Mouse (Mus musculus): ENCODE results near the gene Fancb. TPM values are rescaled to one million over a fixed set of nuclear protein-coding genes. Genes with fewer than 3 reads are reported as not detected.

The Fancb gene
- polyA plus RNA-seq, 1 experiment: 1.2 TPM

DNA sequence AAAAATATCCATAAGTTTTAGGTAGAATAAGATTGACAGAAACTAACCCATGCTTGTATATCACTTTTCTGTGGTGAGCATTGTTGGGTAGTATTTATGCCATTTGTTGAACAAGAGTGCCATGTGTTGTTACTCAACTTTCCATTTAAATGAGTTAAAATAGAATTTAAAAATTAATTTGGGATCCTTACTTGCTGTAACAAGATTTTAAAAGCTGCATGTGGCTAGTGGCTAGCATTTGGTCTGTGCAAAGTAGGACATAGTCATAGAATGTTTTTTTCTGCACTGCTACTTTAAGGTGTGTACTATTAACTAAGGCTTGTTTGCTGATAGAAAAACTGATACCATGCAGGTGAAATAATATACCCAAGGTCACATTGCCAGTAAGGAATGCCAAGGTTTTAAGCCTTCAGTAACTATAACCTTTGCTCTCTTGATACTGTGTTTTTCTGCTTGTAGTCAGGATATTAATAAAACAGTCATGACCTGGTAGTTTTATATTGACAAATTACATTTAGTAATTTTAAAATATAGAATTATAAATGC is 24.5 kb downstream of the Fancb start, which contains the start of gene Gm17604:
Gene Gm17604 (minus strand): TSS at position 51 of the 546 bp plus-strand sequence.
- H3K27ac ChIP-seq (ENCODE audit: insufficient read depth, low read length): no peak within 1 kb of the TSS
- no peak within 1 kb of the TSS for H3K4me3 ChIP-seq (ENCODE audit: insufficient read depth, low read length)
- TF ChIP-seq CTCF (IDR thresholded peaks at IDR 0.05; ENCODE audit: extremely low read depth, insufficient read depth, low read length) (no peak), POLR2A (IDR thresholded peaks at IDR 0.05; ENCODE audit: extremely low read depth, insufficient read depth, low read length) (no peak)
- no peaks in the 10 kb centered on the region for H3K4me1 ChIP-seq (ENCODE audit: control insufficient read depth, insufficient read depth, low read length)

Other genes starting within 250 kb of the Fancb start
- gene Mospd2, start 217 bp upstream of the Fancb start, polyA plus RNA-seq (2012; rRNA removed): 13.1 and 14.3 TPM in 2 replicates
- gene Gm17604, start 24.2 kb downstream of the Fancb start, polyA plus RNA-seq (2012; rRNA removed): not detected in 2 replicates

All from cortical plate, adult 2 months (tissue).